Mouse (Mus musculus): Measurements from ENCODE around the gene Ccs.

- TF ChIP-seq POLR2A (IDR thresholded peaks at IDR 0.05; ENCODE audit: extremely low read depth, insufficient read depth, low read length): no peak
- no peak for TF ChIP-seq CTCF (IDR thresholded peaks at IDR 0.05; ENCODE audit: extremely low read depth, insufficient read depth, low read length)
Observed at GRCm38 (mm10) chr19:4845846-4846245, 6.7 kb upstream of the Ccs start.

All from cortical plate, adult 2 months (tissue).